Mouse (Mus musculus): ENCODE data around the gene Il17d.

The Il17d gene

GRCm38 (mm10) chr14:57535646-57536045 lies 11.1 kb downstream of the Il17d start:
- no peak for DNase-seq

- DNase-seq, result no peak
Observed at GRCm38 (mm10) chr14:57536820-57537219, 12.2 kb downstream of the Il17d start.

GRCm38 (mm10) chr14:57537261-57538015 lies 12.9 kb downstream of the Il17d start:
- DNase-seq, result no peak

GRCm38 (mm10) chr14:57540683-57541082 lies 16.1 kb downstream of the Il17d start:
- DNase-seq, result no peak

GRCm38 (mm10) chr14:57542231-57542630 lies 17.7 kb downstream of the Il17d start:
- DNase-seq, result no peak

GRCm38 (mm10) chr14:57543420-57544039 lies 19.0 kb downstream of the Il17d start:
- DNase-seq, result no peak

GRCm38 (mm10) chr14:57545526-57545925 lies 20.9 kb downstream of the Il17d start:
- no peak for DNase-seq

GRCm38 (mm10) chr14:57546131-57546530 lies 21.6 kb downstream of the Il17d start:
- DNase-seq, result no peak

- no peak for DNase-seq
Observed at GRCm38 (mm10) chr14:57546557-57547021, 22.0 kb downstream of the Il17d start.

- DNase-seq, result no peak
Observed at GRCm38 (mm10) chr14:57547062-57547461, 22.5 kb downstream of the Il17d start.

- DNase-seq, result no peak
Observed at GRCm38 (mm10) chr14:57552945-57553344, 28.4 kb downstream of the Il17d start.

GRCm38 (mm10) chr14:57554434-57554833 lies 29.9 kb downstream of the Il17d start:
- no peak for DNase-seq

- DNase-seq, result no peak
Observed at GRCm38 (mm10) chr14:57555471-57556070, 31.0 kb downstream of the Il17d start.

GRCm38 (mm10) chr14:57556922-57557321 lies 32.3 kb downstream of the Il17d start:
- no peak for DNase-seq

GRCm38 (mm10) chr14:57565626-57566025 lies 41.0 kb downstream of the Il17d start:
- DNase-seq, result no peak

GRCm38 (mm10) chr14:57571155-57572133 lies 46.9 kb downstream of the Il17d start, which contains the start of gene Eef1akmt1:
TSS of gene Eef1akmt1 (minus strand) at chr14:57571612.
- DNase-seq, result peak; percentile 96

GRCm38 (mm10) chr14:57574792-57575587 lies 50.4 kb downstream of the Il17d start:
- no peak for DNase-seq

- DNase-seq, result no peak
Observed at GRCm38 (mm10) chr14:57576364-57577060, 51.9 kb downstream of the Il17d start.

GRCm38 (mm10) chr14:57591830-57592229 lies 67.3 kb downstream of the Il17d start:
- DNase-seq, result no peak
